8 mouse cellular contexts compared by ENCODE assay signal in genomic region chr5:105519096-105519975, GRCm38 (mm10). TPM values are rescaled to one million over a fixed set of nuclear protein-coding genes. Genes with fewer than 3 reads are reported as not detected.
DNase-seq lines count a peak whose midpoint lies in the region; ATAC-seq and TF ChIP-seq lines count a peak whose summit lies in the region.

Gene Lrrc8c, plus strand, starts transcription at chr5:105519388.

- H3K4me3 ChIP-seq in heart, embryonic 11.5 days (ENCODE audit: low read depth, low read length) = peak within 1 kb of the TSS; percentile 93
- peak within 1 kb of the TSS; percentile 62 for H3K4me3 ChIP-seq in kidney, embryonic 16.5 days (ENCODE audit: low read length)
- peak within 1 kb of the TSS; percentile 90 for H3K4me3 ChIP-seq in liver, embryonic 12.5 days

- TF ChIP-seq CTCF in brain, embryonic 14.5 days (IDR thresholded peaks at IDR 0.05; ENCODE audit: borderline replicate concordance, extremely low read depth, insufficient read depth, insufficient read length) = no peak; the same call in 1 of the 2 replicates

- DNase-seq in CD4-positive helper T cell, adult 2 months (ENCODE audit: low read depth, low spot score) = peak; percentile 91
- peak; percentile 91 for DNase-seq in brain, embryonic 14.5 days (ENCODE audit: low read depth)
- peak; percentile 90 for DNase-seq in naive thymus-derived CD4-positive, alpha-beta T cell, adult 2 months (ENCODE audit: low read depth)
- peak; percentile 91 for DNase-seq in splenic B cell, adult 2 months (ENCODE audit: low read depth, low spot score)

- ATAC-seq in erythroblast, adult 5-6 weeks (replicated peaks; ENCODE audit: low FRiP score, poor library complexity, severe bottlenecking) = peak; percentile 88
- ATAC-seq in heart, embryonic 11.5 days (replicated peaks; ENCODE audit: insufficient number of reproducible peaks, low FRiP score, low TSS enrichment) = peak; percentile 86
- ATAC-seq in kidney, embryonic 16.5 days (ENCODE audit: low FRiP score, low TSS enrichment) = peak; percentile 96
- ATAC-seq in liver, embryonic 12.5 days = peak; percentile 93

- WGBS in heart, embryonic 11.5 days (ENCODE audit: insufficient replicate concordance) = under 1% methylated on average over 84 of the region's 93 CpGs
- under 1% methylated on average over 78 of the region's 93 CpGs for WGBS in kidney, embryonic 16.5 days
- WGBS in liver, embryonic 12.5 days (ENCODE audit: insufficient replicate concordance) = 1% methylated on average over 93 of the region's 93 CpGs

- peak within 1 kb of the TSS; percentile 99 for H3K27ac ChIP-seq in heart, embryonic 11.5 days (ENCODE audit: low read depth, low read length)
- peak within 1 kb of the TSS; percentile 82 for H3K27ac ChIP-seq in kidney, embryonic 16.5 days (ENCODE audit: low read length)
- H3K27ac ChIP-seq in liver, embryonic 12.5 days = peak within 1 kb of the TSS; percentile 89

- H3K9ac ChIP-seq in heart, embryonic 11.5 days (ENCODE audit: low read depth, low read length) = peak within 1 kb of the TSS; percentile 91
- peak within 1 kb of the TSS; percentile 71 for H3K9ac ChIP-seq in kidney, embryonic 16.5 days (replicated peaks; ENCODE audit: low read length)
- H3K9ac ChIP-seq in liver, embryonic 12.5 days = peak within 1 kb of the TSS; percentile 97

- peak within 1 kb of the TSS; percentile 86 for H3K4me2 ChIP-seq in heart, embryonic 11.5 days
- H3K4me2 ChIP-seq in kidney, embryonic 16.5 days (replicated peaks; ENCODE audit: low read depth, low read length) = peak within 1 kb of the TSS; percentile 98
- peak within 1 kb of the TSS; percentile 95 for H3K4me2 ChIP-seq in liver, embryonic 12.5 days

- H3K27me3 ChIP-seq in heart, embryonic 11.5 days (ENCODE audit: control insufficient read depth, insufficient read depth, low read length) = no peaks in the 10 kb centered on the region
- no peaks in the 10 kb centered on the region for H3K27me3 ChIP-seq in kidney, embryonic 16.5 days (ENCODE audit: insufficient read depth, low read length)
- H3K27me3 ChIP-seq in liver, embryonic 12.5 days (replicated peaks) = no peaks in the 10 kb centered on the region
- no peaks in the 10 kb centered on the region for H3K27me3 ChIP-seq in splenic B cell, adult 2 months (ENCODE audit: control insufficient read depth, insufficient read depth, low read length, poor library complexity, severe bottlenecking)

- no peaks in the 10 kb centered on the region for H3K9me3 ChIP-seq in heart, embryonic 11.5 days (replicated peaks; ENCODE audit: control insufficient read depth, low read length)
- H3K9me3 ChIP-seq in kidney, embryonic 16.5 days (ENCODE audit: low read length) = no peaks in the 10 kb centered on the region
- no peaks in the 10 kb centered on the region for H3K9me3 ChIP-seq in liver, embryonic 12.5 days (replicated peaks)

- TF ChIP-seq POLR2A in brain, embryonic 14.5 days (IDR thresholded peaks at IDR 0.05; ENCODE audit: borderline replicate concordance, extremely low read depth, insufficient read depth, insufficient read length, poor library complexity, severe bottlenecking) = peak; percentile 74

- H3K4me1 ChIP-seq in heart, embryonic 11.5 days (ENCODE audit: control insufficient read depth, insufficient read depth, low read length) = peaks cover 47% of the 10 kb centered on the region
- H3K4me1 ChIP-seq in kidney, embryonic 16.5 days (ENCODE audit: insufficient read depth, low read length) = peaks cover 20% of the 10 kb centered on the region
- H3K4me1 ChIP-seq in liver, embryonic 12.5 days = peaks cover 58% of the 10 kb centered on the region

- no peaks in the 10 kb centered on the region; the same call in 1 of the 2 replicates for H3K36me3 ChIP-seq in heart, embryonic 11.5 days (ENCODE audit: control insufficient read depth, insufficient read depth, low read length)
- 0 out of 2 replicates have a peak, but pooled peaks cover 2% of the 10 kb centered on the region for H3K36me3 ChIP-seq in kidney, embryonic 16.5 days (ENCODE audit: insufficient read depth, low read length)
- H3K36me3 ChIP-seq in liver, embryonic 12.5 days = peaks cover 6% of the 10 kb centered on the region
- peaks cover under 1% of the 10 kb centered on the region; the same call in 1 of the 2 replicates for H3K36me3 ChIP-seq in splenic B cell, adult 2 months (ENCODE audit: control insufficient read depth, insufficient read depth, low read length, poor library complexity, severe bottlenecking)

RNA-seq across cellular contexts. Expression of gene Lrrc8c, which starts in this region (rescaled TPM):
- polyA plus RNA-seq in brain, embryonic 14.5 days (2012; rRNA removed) = 8.9 and 14.8 TPM in 2 replicates
- total RNA-seq in erythroblast, adult 5-6 weeks (2015; ENCODE audit: low replicate concordance) = 16.7 and 24.6 TPM in 2 replicates
- total RNA-seq in erythroblast, adult 5-6 weeks (2017; ENCODE audit: low replicate concordance) = 5.9 and 9.4 TPM in 2 replicates
- 32.5 and 33.5 TPM in 2 replicates for polyA plus RNA-seq in heart, embryonic 11.5 days (2014; fragmentation: Nextera tagmentation; extraction: Ambion mirVana)
- polyA plus RNA-seq in kidney, embryonic 16.5 days (2015; fragmentation: Nextera tagmentation; extraction: Ambion mirVana) = 14.3 and 15.4 TPM in 2 replicates
- polyA plus RNA-seq in liver, embryonic 12.5 days (2016; fragmentation: Nextera tagmentation; extraction: Ambion mirVana) = 23.0 and 23.9 TPM in 2 replicates

Comparison
In these comparisons a context has a peak if more than half of its experiments do, and no peak if none do; other contexts are left out.
1. Peak in every context shown above with its lines: DNase-seq, ATAC-seq, H3K4me3 ChIP-seq and H3K27ac ChIP-seq.